Mouse (Mus musculus): Measurements from ENCODE around the gene Syngr3.

DNA sequence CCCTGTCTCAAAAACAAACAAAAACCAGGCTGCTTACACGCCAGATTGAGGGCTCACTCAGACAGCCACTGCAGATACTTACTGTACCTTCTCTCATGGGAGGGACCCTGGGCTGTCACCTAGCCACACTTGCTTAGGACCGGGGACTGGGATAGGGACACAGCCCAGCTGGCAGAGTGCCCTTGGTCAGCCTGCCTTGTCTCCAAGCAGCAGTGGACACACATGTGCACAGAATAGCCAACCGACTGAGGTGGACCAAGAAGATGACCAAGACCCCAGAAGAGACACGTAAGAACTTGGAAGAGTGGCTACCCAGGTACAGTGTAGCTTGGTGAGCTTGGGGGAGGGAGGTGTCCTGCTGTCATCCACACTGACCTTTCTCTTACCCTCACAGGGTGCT is 51.5 kb downstream of the Syngr3 start:
- TF ChIP-seq CTCF (IDR thresholded peaks at IDR 0.05; ENCODE audit: low read depth, low read length): no peak
- TF ChIP-seq POLR2A (IDR thresholded peaks at IDR 0.05; ENCODE audit: borderline replicate concordance, low read depth, low read length): no peak
